Mouse (Mus musculus) adrenal gland, postnatal 36 days (tissue): Measurements from ENCODE around the gene Stam. TPM values are rescaled to one million over a fixed set of nuclear protein-coding genes. Genes with fewer than 3 reads are reported as not detected.
A peak's percentile ranks its signal among the peaks of the same experiment; 100 is the strongest.

Experiments
- DNase-seq, 2 experiments: peaks; one replicate each; pipeline ENCODE4 v3.0.0; 2021; ENCODE audit warnings: mixed read lengths in 1 of 2
- total RNA-seq, 2 experiments: library from RNA; stranded (reverse); gene quantifications; 2 replicates each; pipeline ENCODE4 v1.2.3; 2021

Stam gene
- total RNA-seq, 2 experiments from 2014 or later, result 49.1 to 59.1 TPM

GRCm38 (mm10) chr2:14107673-14108072, 33.8 kb downstream of the Stam start:
- peak; percentile 6 to 13 for DNase-seq

GRCm38 (mm10) chr2:14126387-14126786, 52.5 kb downstream of the Stam start:
- DNase-seq, result no peak

- no peak for DNase-seq
These were observed 53.7 kb downstream of the Stam start for GRCm38 (mm10) chr2:14127629-14128028.

- DNase-seq, result no peak
These were observed 56.9 kb downstream of the Stam start for GRCm38 (mm10) chr2:14130641-14131339.

GRCm38 (mm10) chr2:14132468-14133326, 58.8 kb downstream of the Stam start:
- DNase-seq, result no peak

- DNase-seq, result no peak
These were observed 63.0 kb downstream of the Stam start for GRCm38 (mm10) chr2:14136906-14137305.

GRCm38 (mm10) chr2:14139590-14139989, 65.7 kb downstream of the Stam start:
- no peak for DNase-seq

GRCm38 (mm10) chr2:14140044-14140443, 66.1 kb downstream of the Stam start:
- DNase-seq, result no peak

GRCm38 (mm10) chr2:14145311-14145710, 71.4 kb downstream of the Stam start:
- DNase-seq, result no peak

- DNase-seq, result no peak
These were observed 73.0 kb downstream of the Stam start for GRCm38 (mm10) chr2:14146913-14147312.

- DNase-seq, result no peak
These were observed 76.9 kb downstream of the Stam start for GRCm38 (mm10) chr2:14150829-14151228.

- DNase-seq, result no peak
These were observed 78.0 kb downstream of the Stam start for GRCm38 (mm10) chr2:14151854-14152253.

GRCm38 (mm10) chr2:14159047-14159446, 85.1 kb downstream of the Stam start:
- no peak for DNase-seq

- DNase-seq, result no peak
These were observed 85.9 kb downstream of the Stam start for GRCm38 (mm10) chr2:14159756-14160155.

- no peak for DNase-seq
These were observed 90.6 kb downstream of the Stam start for GRCm38 (mm10) chr2:14164459-14165030.

GRCm38 (mm10) chr2:14165066-14165465, 91.2 kb downstream of the Stam start:
- no peak for DNase-seq

GRCm38 (mm10) chr2:14165618-14166344, 91.9 kb downstream of the Stam start:
- peak in 1 of 2 experiments; percentile 20 for DNase-seq

GRCm38 (mm10) chr2:14167721-14168120, 93.8 kb downstream of the Stam start:
- no peak for DNase-seq

- DNase-seq, result no peak
These were observed 100.4 kb downstream of the Stam start, which contains the start of gene Tmem236 for GRCm38 (mm10) chr2:14174334-14174733. Gene Tmem236, plus strand, starts transcription at chr2:14174523.

GRCm38 (mm10) chr2:14176460-14177193, 102.7 kb downstream of the Stam start:
- no peak for DNase-seq

GRCm38 (mm10) chr2:14184375-14184774, 110.5 kb downstream of the Stam start:
- no peak for DNase-seq

GRCm38 (mm10) chr2:14190684-14191083, 116.8 kb downstream of the Stam start:
- DNase-seq, result no peak
